Mouse (Mus musculus) olfactory bulb, adult 2 months (tissue): ENCODE results near the gene Rnf167.

Experiments
- CTCF ChIP-seq: fragments of 200-500 bp; IDR thresholded peaks from 2 replicates; pipeline ENCODE4 v1.5.1; 2012; ENCODE audit warnings: low read depth, mild to moderate bottlenecking, low read length, moderate library complexity; ENCODE audit not compliant: insufficient read depth
- POLR2A ChIP-seq: fragments of 200-500 bp; IDR thresholded peaks from 2 replicates; pipeline ENCODE4 v1.6.1; 2012; ENCODE audit warnings: mild to moderate bottlenecking, low read depth, low read length, moderate library complexity; ENCODE audit not compliant: insufficient read depth

GRCm38 (mm10) chr11:70657991-70658390, 11.0 kb downstream of the Rnf167 start:
- TF ChIP-seq POLR2A (no peak), CTCF (no peak)
